Mouse (Mus musculus): ENCODE results near the gene Rhox3a2. TPM values are rescaled to one million over a fixed set of nuclear protein-coding genes. Genes with fewer than 3 reads are reported as not detected.
"Not testable (repeated sequence)": the region's sequence is repeated elsewhere in the genome, so short reads cannot be mapped to it uniquely, and the experiment has no call there.

Gene Rhox3a2
- total RNA-seq (2014; rRNA removed) (not detected in 2 replicates), polyA plus RNA-seq (2012; rRNA removed) (not detected in 2 replicates)

- H3K4me1 ChIP-seq (ENCODE audit: control insufficient read depth, insufficient read depth, low read length); H3K36me3 ChIP-seq (ENCODE audit: control insufficient read depth, insufficient read depth, low read length); H3K9ac ChIP-seq (ENCODE audit: low read depth, low read length); H3K4me3 ChIP-seq (ENCODE audit: insufficient read depth, low read depth, low read length); H3K79me2 ChIP-seq (ENCODE audit: control insufficient read depth, insufficient read depth, low read length); DNase-seq (ENCODE audit: extremely low read depth, low read depth, low spot score); H3K27me3 ChIP-seq (ENCODE audit: control insufficient read depth, insufficient read depth, low read length); H3K27ac ChIP-seq (replicated peaks; ENCODE audit: insufficient read depth, low read depth, low read length): not testable (repeated sequence)
- no CpG with 5 or more reads among the region's 1 CpGs for WGBS
Observed at GRCm38 (mm10) chrX:37379728-37380127, at the start of gene Rhox3a2. Gene Rhox3a2, plus strand, starts transcription at chrX:37380028.

DNA sequence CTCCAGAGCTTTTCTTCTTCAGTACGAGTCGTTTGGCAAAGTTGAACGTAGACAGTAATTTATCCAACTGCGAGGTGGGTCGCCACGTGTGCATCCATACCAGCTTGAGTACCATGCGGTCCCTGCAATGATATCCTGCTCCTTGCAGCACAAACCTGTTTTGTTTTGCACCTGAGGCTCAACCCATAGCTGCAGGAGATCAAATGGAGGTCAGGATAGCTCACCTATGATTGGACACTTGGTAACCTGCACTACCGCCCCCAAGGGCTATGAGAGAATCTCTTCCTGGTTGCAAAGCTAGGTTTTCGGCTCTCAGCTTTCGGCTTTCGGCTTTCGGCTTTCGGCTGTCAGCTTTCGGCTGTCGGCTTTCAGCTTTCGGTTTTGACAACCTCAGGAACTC is 10.7 kb downstream of the Rhox3a2 start, which contains the start of gene Rhox4a2:
Gene Rhox4a2 (plus strand): TSS at position 301 of the 400 bp plus-strand sequence.
- not testable (repeated sequence) for DNase-seq (ENCODE audit: extremely low read depth, low read depth, low spot score); H3K4me1 ChIP-seq (ENCODE audit: control insufficient read depth, insufficient read depth, low read length); H3K9ac ChIP-seq (ENCODE audit: low read depth, low read length); H3K4me3 ChIP-seq (ENCODE audit: insufficient read depth, low read depth, low read length); H3K79me2 ChIP-seq (ENCODE audit: control insufficient read depth, insufficient read depth, low read length); H3K36me3 ChIP-seq (ENCODE audit: control insufficient read depth, insufficient read depth, low read length); H3K27ac ChIP-seq (replicated peaks; ENCODE audit: insufficient read depth, low read depth, low read length); H3K27me3 ChIP-seq (ENCODE audit: control insufficient read depth, insufficient read depth, low read length)
- 92% methylated on average over 8 of the region's 16 CpGs for WGBS

GRCm38 (mm10) chrX:37411767-37412166 is 31.9 kb downstream of the Rhox3a2 start, which contains the start of gene Rhox2b:
Gene Rhox2b, plus strand, starts transcription at chrX:37412067.
- not testable (repeated sequence) for H3K4me1 ChIP-seq (ENCODE audit: control insufficient read depth, insufficient read depth, low read length); H3K4me3 ChIP-seq (ENCODE audit: insufficient read depth, low read depth, low read length); H3K36me3 ChIP-seq (ENCODE audit: control insufficient read depth, insufficient read depth, low read length); H3K27me3 ChIP-seq (ENCODE audit: control insufficient read depth, insufficient read depth, low read length); H3K9ac ChIP-seq (ENCODE audit: low read depth, low read length); DNase-seq (ENCODE audit: extremely low read depth, low read depth, low spot score); H3K79me2 ChIP-seq (ENCODE audit: control insufficient read depth, insufficient read depth, low read length); H3K27ac ChIP-seq (replicated peaks; ENCODE audit: insufficient read depth, low read depth, low read length)
- no CpG with 5 or more reads among the region's 9 CpGs for WGBS

GRCm38 (mm10) chrX:37432194-37432593 is 52.4 kb downstream of the Rhox3a2 start, which contains the start of gene Rhox4b:
Gene Rhox4b, plus strand, starts transcription at chrX:37432494.
- 89% methylated on average over 14 of the region's 15 CpGs for WGBS
- H3K36me3 ChIP-seq (ENCODE audit: control insufficient read depth, insufficient read depth, low read length); H3K27ac ChIP-seq (replicated peaks; ENCODE audit: insufficient read depth, low read depth, low read length); DNase-seq (ENCODE audit: extremely low read depth, low read depth, low spot score); H3K9ac ChIP-seq (ENCODE audit: low read depth, low read length); H3K79me2 ChIP-seq (ENCODE audit: control insufficient read depth, insufficient read depth, low read length); H3K4me1 ChIP-seq (ENCODE audit: control insufficient read depth, insufficient read depth, low read length); H3K27me3 ChIP-seq (ENCODE audit: control insufficient read depth, insufficient read depth, low read length); H3K4me3 ChIP-seq (ENCODE audit: insufficient read depth, low read depth, low read length): not testable (repeated sequence)

Other genes with a start within 250 kb of the Rhox3a2 start
- not detected in 2 replicates for gene Akap14, start 211.2 kb upstream of the Rhox3a2 start, total RNA-seq (2014; rRNA removed)
- not detected in 2 replicates for gene Akap14, start 211.2 kb upstream of the Rhox3a2 start, polyA plus RNA-seq (2012; rRNA removed)
- 297 and 311 TPM in 2 replicates for gene Ndufa1, start 188.9 kb upstream of the Rhox3a2 start, total RNA-seq (2014; rRNA removed)
- gene Ndufa1, start 188.9 kb upstream of the Rhox3a2 start, polyA plus RNA-seq (2012; rRNA removed), result 260 and 276 TPM in 2 replicates
- gene Rnf113a1, start 188.8 kb upstream of the Rhox3a2 start, total RNA-seq (2014; rRNA removed), result 0.87 and 1.1 TPM in 2 replicates
- gene Rnf113a1, start 188.8 kb upstream of the Rhox3a2 start, polyA plus RNA-seq (2012; rRNA removed), result 1.4 and 1.7 TPM in 2 replicates
- gene Gm9, start 169.0 kb upstream of the Rhox3a2 start, total RNA-seq (2014; rRNA removed), result not detected in 2 replicates
- not detected in 2 replicates for gene Gm9, start 169.0 kb upstream of the Rhox3a2 start, polyA plus RNA-seq (2012; rRNA removed)
- gene Rhox1, start 157.8 kb upstream of the Rhox3a2 start, total RNA-seq (2014; rRNA removed), result not detected in 2 replicates
- gene Rhox1, start 157.8 kb upstream of the Rhox3a2 start, polyA plus RNA-seq (2012; rRNA removed), result not detected in 2 replicates
- gene Rhox2a, start 135.1 kb upstream of the Rhox3a2 start, total RNA-seq (2014; rRNA removed), result not detected in 2 replicates
- gene Rhox2a, start 135.1 kb upstream of the Rhox3a2 start, polyA plus RNA-seq (2012; rRNA removed), result not detected in 2 replicates
- not detected in 2 replicates for gene Rhox3a, start 130.1 kb upstream of the Rhox3a2 start, total RNA-seq (2014; rRNA removed)
- not detected in 2 replicates for gene Rhox3a, start 130.1 kb upstream of the Rhox3a2 start, polyA plus RNA-seq (2012; rRNA removed)
- not detected in 2 replicates for gene Rhox4a, start 114.7 kb upstream of the Rhox3a2 start, total RNA-seq (2014; rRNA removed)
- gene Rhox4a, start 114.7 kb upstream of the Rhox3a2 start, polyA plus RNA-seq (2012; rRNA removed), result not detected in 2 replicates
- gene Rhox4a2, start 10.8 kb downstream of the Rhox3a2 start, total RNA-seq (2014; rRNA removed), result not detected in 2 replicates
- gene Rhox4a2, start 10.8 kb downstream of the Rhox3a2 start, polyA plus RNA-seq (2012; rRNA removed), result not detected in 2 replicates
- gene Rhox2b, start 32.0 kb downstream of the Rhox3a2 start, total RNA-seq (2014; rRNA removed), result not detected in 2 replicates
- not detected in 2 replicates for gene Rhox2b, start 32.0 kb downstream of the Rhox3a2 start, polyA plus RNA-seq (2012; rRNA removed)
- not detected in 2 replicates for gene Rhox4b, start 52.5 kb downstream of the Rhox3a2 start, total RNA-seq (2014; rRNA removed)
- not detected in 2 replicates for gene Rhox4b, start 52.5 kb downstream of the Rhox3a2 start, polyA plus RNA-seq (2012; rRNA removed)
- gene Rhox2c, start 73.7 kb downstream of the Rhox3a2 start, total RNA-seq (2014; rRNA removed), result not detected in 2 replicates
- gene Rhox2c, start 73.7 kb downstream of the Rhox3a2 start, polyA plus RNA-seq (2012; rRNA removed), result not detected in 2 replicates
- gene Rhox3c, start 78.6 kb downstream of the Rhox3a2 start, total RNA-seq (2014; rRNA removed), result not detected in 2 replicates
- not detected in 2 replicates for gene Rhox3c, start 78.6 kb downstream of the Rhox3a2 start, polyA plus RNA-seq (2012; rRNA removed)
- not detected in 2 replicates for gene Rhox4c, start 100.3 kb downstream of the Rhox3a2 start, total RNA-seq (2014; rRNA removed)
- gene Rhox4c, start 100.3 kb downstream of the Rhox3a2 start, polyA plus RNA-seq (2012; rRNA removed), result not detected in 2 replicates
- gene Rhox2d, start 113.4 kb downstream of the Rhox3a2 start, total RNA-seq (2014; rRNA removed), result not detected in 2 replicates
- not detected in 2 replicates for gene Rhox2d, start 113.4 kb downstream of the Rhox3a2 start, polyA plus RNA-seq (2012; rRNA removed)
- not detected in 2 replicates for gene Rhox4d, start 134.3 kb downstream of the Rhox3a2 start, total RNA-seq (2014; rRNA removed)
- gene Rhox4d, start 134.3 kb downstream of the Rhox3a2 start, polyA plus RNA-seq (2012; rRNA removed), result not detected in 2 replicates
- not detected in 2 replicates for gene Rhox2e, start 150.4 kb downstream of the Rhox3a2 start, total RNA-seq (2014; rRNA removed)
- gene Rhox2e, start 150.4 kb downstream of the Rhox3a2 start, polyA plus RNA-seq (2012; rRNA removed), result not detected in 2 replicates
- gene Rhox3e, start 162.0 kb downstream of the Rhox3a2 start, total RNA-seq (2014; rRNA removed), result not detected in 2 replicates
- not detected in 2 replicates for gene Rhox3e, start 162.0 kb downstream of the Rhox3a2 start, polyA plus RNA-seq (2012; rRNA removed)
- gene Rhox4e, start 177.4 kb downstream of the Rhox3a2 start, total RNA-seq (2014; rRNA removed), result not detected in 2 replicates
- not detected in 2 replicates for gene Rhox4e, start 177.4 kb downstream of the Rhox3a2 start, polyA plus RNA-seq (2012; rRNA removed)
- not detected in 2 replicates for gene Rhox2f, start 191.4 kb downstream of the Rhox3a2 start, total RNA-seq (2014; rRNA removed)
- not detected in 2 replicates for gene Rhox2f, start 191.4 kb downstream of the Rhox3a2 start, polyA plus RNA-seq (2012; rRNA removed)
- gene Rhox3f, start 201.0 kb downstream of the Rhox3a2 start, total RNA-seq (2014; rRNA removed), result not detected in 2 replicates
- gene Rhox3f, start 201.0 kb downstream of the Rhox3a2 start, polyA plus RNA-seq (2012; rRNA removed), result not detected in 2 replicates
- not detected in 2 replicates for gene Rhox4f, start 227.7 kb downstream of the Rhox3a2 start, total RNA-seq (2014; rRNA removed)
- not detected in 2 replicates for gene Rhox4f, start 227.7 kb downstream of the Rhox3a2 start, polyA plus RNA-seq (2012; rRNA removed)
- gene Rhox3g, start 248.6 kb downstream of the Rhox3a2 start, total RNA-seq (2014; rRNA removed), result not detected in 2 replicates
- not detected in 2 replicates for gene Rhox3g, start 248.6 kb downstream of the Rhox3a2 start, polyA plus RNA-seq (2012; rRNA removed)